Mouse (Mus musculus): Measurements from ENCODE around the gene Lamtor1. TPM values are rescaled to one million over a fixed set of nuclear protein-coding genes. Genes with fewer than 3 reads are reported as not detected.

Gene Lamtor1
- total RNA-seq (2014; fragmentation: Nextera tagmentation), result 47.6 and 53.1 TPM in 2 replicates
- 48.8 and 57.6 TPM in 2 replicates for total RNA-seq (2017)

DNA sequence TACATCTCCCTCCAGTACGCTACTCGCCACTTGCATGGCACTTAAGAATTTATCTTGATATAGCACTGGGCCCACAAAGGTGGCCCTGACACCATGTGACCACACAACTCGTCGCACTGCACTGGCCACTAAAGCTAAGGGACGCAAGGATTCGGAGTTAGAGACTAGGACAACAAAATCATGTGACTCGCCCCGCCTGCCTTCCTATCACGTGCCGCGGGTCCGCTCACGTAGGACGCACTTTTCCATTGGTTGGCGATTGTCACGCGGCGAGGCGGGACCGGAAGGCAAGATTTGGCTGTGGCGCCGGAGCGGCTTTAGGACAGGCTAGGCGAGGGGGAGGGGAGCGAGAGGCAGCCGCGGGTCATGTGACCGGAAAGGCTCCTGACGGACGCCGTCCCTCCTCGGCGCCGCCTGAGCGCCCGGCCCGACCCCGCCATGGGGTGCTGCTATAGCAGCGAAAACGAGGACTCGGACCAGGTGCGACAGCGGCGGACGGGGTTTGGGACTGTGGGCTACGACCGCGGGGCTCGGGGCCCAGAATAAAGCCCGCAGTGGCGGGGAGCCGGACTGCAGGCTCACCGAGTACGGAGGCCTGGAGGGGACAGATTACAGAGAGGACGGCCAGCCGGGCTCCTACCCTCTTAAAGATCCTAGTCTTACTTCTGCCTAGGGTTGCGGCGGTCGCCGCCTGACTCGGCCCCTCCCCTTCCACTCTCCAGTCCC lies at the start of gene Lamtor1:
Gene Lamtor1 (plus strand): TSS at position 344 of the 726 bp plus-strand sequence.
- ATAC-seq (replicated peaks; ENCODE audit: low FRiP score, low TSS enrichment, poor library complexity, severe bottlenecking), result peak; percentile 93

DNA sequence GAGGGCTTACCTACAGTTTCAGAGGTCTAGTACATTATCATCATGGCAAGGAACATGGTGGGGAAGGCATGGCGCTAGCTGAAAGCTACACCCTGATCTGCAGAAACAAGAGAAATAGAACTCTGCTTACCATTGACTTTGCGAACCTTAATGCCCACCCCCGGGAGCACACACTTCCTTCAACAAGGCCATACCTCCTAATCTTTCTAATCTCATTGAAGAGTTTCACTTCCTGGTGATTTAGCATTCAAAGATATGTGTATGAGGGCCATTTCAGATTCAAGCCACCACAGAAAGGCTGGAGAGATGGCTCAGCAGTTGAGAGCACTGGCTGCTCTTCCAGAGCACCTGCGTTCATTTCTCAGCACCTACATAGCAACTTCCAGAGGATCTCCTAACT lies 48.6 kb upstream of the Lamtor1 start, which contains the start of gene Folr2:
Gene Folr2 (minus strand): TSS at position 101 of the 400 bp plus-strand sequence.
- ATAC-seq (replicated peaks; ENCODE audit: low FRiP score, low TSS enrichment, poor library complexity, severe bottlenecking), result no peak

DNA sequence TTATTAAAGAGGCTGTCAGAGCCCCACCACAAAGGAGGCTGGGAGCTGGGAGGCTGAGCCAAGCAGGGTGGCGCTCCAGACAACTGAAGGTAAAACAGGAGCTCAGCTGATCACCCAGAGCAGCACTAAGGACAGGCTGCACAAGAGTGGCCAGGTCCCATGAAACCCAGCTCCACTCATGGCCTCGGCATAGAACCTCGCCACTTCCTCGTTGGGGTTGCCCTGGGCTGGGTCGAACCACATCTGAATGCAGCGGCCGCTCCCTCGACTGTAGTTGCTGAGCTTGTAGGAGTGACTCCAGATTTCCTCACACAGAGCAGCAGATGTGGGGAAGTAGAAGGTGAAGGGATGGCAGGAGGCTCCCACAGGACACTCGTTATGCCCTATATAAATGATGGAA lies 47.3 kb upstream of the Lamtor1 start:
- no peak; the same call in 1 of the 2 replicates for ATAC-seq (replicated peaks; ENCODE audit: low FRiP score, low TSS enrichment, poor library complexity, severe bottlenecking)

DNA sequence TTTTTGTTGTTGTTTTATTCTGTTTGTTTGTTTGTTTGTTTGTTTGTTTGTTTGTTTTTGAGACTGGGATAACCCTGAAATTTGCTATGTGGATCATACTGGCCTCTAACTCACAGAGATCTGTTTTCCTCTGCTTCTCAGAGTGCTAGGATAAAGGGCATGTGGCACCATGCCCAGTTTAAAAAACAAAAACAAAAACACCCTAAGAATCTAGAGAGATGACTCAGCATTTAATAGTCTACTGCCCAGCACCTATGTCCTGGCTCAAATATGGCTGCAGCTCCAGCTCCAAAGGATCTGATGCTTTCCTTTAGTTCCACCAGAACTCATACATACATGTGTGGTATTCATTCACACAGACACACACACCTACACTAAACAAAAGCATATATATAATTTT lies 44.7 kb upstream of the Lamtor1 start:
- no peak for ATAC-seq (replicated peaks; ENCODE audit: low FRiP score, low TSS enrichment, poor library complexity, severe bottlenecking)

DNA sequence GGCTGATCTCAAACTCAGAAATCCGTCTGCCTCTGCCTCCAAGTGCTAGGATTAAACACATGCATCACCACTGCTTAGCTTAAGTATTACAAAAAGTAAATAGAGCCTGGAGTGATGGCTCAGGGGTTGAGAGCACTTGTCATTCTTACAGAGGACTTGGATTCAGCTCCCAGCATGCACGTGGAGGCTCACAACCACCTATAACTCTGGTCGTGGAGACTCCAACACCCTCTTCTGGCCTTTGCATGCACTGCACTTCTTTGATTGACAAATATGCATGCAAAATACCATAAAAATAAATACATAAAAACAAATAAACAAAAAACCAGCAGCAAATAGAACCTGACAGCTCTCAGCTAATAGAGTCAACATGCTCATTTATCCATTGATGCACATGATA lies 43.4 kb upstream of the Lamtor1 start:
- ATAC-seq (replicated peaks; ENCODE audit: low FRiP score, low TSS enrichment, poor library complexity, severe bottlenecking), result 0 out of 2 replicates have a peak, but pooled peaks have one; percentile 41

DNA sequence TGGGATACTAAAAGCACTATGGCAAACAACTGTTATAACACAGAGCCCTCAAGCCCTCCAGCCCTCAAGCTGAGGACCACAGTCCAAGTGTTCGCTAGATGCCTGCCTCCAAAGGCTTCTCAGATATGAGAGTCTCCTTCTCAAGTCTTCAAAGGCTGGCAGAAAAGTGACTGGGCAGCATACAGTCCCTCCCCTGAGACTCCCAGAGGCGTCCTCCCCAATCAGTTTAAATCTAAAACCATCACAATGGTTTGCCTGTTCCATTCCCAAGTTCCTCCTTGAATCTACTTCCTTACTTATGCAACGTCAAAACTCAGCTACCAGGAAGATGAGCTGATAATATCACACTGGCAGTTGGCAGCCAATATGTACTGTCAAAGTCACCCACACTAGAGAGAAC lies 42.3 kb upstream of the Lamtor1 start, which contains the start of gene Anapc15:
Gene Anapc15 (plus strand): TSS at position 301 of the 400 bp plus-strand sequence.
- ATAC-seq (replicated peaks; ENCODE audit: low FRiP score, low TSS enrichment, poor library complexity, severe bottlenecking), result no peak

DNA sequence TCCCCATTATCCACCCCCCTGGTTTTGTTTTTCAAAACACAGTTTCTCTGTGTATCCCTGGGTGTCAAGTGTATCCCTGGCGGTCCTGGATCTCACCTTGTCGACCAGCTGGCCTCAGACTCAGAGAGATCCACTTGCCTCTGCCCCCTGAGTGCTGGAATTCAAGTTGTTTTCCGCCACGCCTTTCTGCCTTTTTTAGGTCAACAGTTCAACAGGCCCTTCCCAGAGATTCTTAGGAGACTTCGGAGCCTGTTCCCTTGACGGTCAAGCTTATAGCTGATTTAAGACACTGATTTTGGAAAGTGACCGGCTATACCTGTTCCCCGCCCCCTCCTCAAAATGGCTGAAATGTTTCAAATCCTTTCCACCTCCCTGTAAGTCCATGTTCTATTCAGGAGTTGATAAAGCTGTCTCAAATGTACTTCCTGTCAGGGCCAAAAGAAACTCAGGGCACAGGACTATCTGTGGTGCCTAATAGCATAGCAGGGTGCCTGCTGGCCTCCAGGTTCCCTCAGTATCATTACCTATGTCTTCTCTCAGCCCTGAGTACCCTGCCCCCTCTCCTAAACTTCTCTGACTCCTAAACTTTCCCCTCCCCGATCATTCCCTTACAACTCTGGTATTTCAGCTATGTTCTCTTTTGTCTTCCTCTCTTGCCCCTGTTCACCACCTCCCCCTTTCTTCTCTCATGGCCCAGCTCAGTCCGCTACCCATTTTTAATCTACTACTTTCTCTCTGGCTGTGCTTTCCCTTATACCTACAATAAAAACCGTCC lies 39.0 kb upstream of the Lamtor1 start:
- ATAC-seq (replicated peaks; ENCODE audit: low FRiP score, low TSS enrichment, poor library complexity, severe bottlenecking), result no peak

DNA sequence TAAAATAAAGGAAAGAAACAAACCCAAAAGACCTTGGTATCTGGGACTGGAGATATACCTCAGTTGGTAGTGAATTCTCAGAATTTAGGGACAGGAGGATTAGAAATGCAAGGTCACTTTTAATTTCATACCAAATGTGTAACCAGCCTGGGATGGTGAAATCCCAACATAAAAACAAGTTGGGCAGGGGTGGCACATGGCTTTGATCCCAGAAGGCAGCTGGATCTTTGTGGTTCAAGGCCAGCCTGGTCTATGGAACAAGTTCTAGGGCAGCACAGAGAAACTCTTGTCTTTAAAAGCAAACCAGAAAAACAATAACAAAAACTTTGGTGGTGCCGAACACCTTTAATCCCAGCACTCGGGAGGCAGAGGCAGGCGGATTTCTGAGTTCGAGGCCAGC lies 38.2 kb upstream of the Lamtor1 start:
- ATAC-seq (replicated peaks; ENCODE audit: low FRiP score, low TSS enrichment, poor library complexity, severe bottlenecking), result no peak

DNA sequence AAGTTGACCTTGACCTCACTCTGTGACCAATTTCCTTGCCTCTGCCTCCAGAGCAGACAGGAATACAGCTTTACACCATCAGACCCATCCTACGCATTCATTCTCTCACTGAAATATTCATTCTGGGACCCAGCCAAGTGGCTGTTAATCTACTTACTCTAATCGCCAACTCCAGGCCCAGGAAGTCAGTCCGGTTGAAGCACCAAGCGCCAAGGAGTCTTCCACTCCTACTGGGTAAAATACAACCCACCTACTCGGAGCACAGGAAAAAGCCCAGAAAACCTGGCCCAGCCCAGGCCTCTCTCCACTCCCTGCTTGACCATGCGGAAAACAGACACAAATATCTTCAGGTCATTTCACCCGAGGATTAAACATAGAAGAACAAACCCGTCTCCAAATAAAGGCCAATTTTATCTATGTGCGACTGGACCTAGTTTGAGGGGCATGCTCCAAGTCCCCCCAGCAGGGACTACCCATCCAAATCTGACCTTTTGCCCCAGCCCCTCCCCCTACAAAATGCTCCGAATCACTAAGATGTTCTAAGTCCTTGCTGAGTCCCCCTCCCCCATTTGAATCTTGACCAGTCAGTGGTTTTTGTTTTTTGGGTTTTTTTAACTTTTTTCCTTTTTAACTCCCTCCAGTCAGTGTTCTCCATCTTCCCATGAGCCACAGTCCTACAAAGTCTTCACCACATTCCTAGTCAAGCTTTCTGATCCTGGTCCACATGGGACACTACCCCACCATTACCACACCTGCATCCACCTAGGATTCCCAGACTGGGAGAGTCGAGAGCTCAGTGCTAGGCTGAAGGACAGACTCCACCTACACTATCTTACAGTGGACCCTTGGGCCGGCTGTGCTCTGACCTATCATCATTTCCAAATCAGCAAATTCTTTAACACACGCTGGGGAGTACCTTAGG lies 37.2 kb upstream of the Lamtor1 start:
- peak; percentile 72 for ATAC-seq (replicated peaks; ENCODE audit: low FRiP score, low TSS enrichment, poor library complexity, severe bottlenecking)

DNA sequence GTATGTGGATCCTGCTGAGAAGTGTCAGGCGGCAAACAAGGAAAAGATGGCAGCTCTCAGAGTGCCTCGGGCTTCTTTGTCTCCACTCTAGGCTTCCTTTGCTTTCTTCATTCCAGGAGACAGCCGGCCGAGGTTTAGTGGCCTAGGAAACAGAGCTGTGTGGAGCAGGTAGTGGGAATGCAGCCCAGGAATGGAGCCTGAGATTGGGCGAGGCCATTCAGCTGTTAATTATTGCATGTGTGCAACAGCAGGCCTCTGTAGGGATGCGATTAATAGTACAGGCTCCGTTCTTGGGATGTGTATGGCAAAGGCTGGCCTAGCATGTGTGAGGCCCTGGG lies 36.6 kb upstream of the Lamtor1 start:
- no peak for ATAC-seq (replicated peaks; ENCODE audit: low FRiP score, low TSS enrichment, poor library complexity, severe bottlenecking)

DNA sequence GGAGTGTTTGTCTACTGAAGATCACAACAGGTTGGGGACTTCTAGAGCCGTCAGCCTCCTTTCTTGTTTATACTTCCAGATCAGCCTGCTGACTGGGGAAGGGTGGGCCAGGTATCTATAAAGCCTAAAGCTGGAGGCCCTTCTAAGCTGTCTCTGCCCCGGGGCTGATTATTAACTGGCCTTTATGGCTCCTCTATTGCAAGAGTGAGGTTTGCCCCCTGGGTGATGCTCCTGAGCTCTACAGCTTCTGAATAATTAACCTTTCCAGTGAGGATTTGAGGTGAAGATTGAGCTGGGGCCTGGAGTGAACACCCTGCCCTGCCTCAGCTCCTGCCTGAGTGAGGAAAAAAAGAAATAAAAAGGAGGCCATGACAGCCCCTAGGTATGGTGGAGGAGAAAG lies 35.1 kb upstream of the Lamtor1 start, which contains the start of gene Folr1:
Gene Folr1 (minus strand): TSS at position 160 of the 400 bp plus-strand sequence.
- ATAC-seq (replicated peaks; ENCODE audit: low FRiP score, low TSS enrichment, poor library complexity, severe bottlenecking), result no peak

DNA sequence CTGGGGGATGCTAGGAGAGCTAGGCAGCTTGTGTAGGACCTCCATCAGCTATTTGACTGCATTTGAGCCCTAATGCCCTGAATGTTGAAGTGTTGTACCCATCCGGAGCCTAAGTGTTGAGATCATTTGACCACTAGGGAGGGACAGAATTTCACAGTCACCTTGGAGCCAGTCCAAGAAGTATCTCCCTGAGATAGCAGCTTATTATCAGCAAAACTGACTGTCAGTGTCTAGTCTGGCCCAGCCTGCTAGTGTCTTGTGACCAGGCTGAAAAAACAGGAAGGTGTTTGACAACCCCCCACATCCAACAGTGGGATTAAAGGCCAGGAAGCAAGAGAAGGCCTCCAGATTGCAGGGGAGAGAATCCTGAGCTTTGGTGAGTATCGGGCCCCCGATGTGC lies 34.4 kb upstream of the Lamtor1 start:
- ATAC-seq (replicated peaks; ENCODE audit: low FRiP score, low TSS enrichment, poor library complexity, severe bottlenecking), result peak; percentile 54

DNA sequence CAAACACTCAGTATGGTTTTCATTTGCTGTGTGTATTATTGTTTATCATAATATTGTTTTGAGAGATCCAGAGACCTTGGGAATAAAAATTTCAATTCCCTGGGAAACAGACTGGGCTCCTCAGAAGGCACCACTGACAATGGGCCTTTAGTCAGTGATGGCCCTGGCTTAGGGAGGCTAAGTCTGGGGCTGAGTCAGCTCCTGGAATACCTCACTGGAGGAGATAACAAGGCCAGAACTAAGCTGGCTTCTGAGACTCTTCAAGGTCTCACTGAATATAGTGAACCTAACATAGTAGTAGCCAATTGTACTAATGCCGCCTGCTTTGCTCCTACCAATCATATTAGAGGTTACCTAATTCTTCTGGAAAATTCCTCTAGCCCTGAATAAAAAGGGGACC lies 29.7 kb upstream of the Lamtor1 start:
- ATAC-seq (replicated peaks; ENCODE audit: low FRiP score, low TSS enrichment, poor library complexity, severe bottlenecking), result no peak

DNA sequence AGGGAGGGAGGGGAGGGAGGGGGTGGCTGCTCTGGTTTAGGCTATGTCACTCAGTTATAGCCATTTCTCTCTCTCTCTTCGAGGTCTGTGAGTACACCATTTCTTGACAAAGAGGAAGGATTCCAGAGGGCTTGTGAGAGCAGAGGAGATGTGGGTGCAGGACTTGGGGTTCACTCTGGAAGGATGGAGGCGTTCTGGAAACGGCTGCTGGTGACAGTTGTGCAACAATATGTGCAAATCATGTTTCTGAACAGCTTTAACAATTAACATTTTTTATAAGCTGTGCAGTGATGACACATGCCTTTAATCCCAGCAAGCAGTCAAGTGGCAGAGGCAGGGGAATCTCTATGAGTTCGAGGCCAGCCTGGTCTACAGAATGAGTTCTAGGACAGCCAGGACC lies 24.8 kb upstream of the Lamtor1 start:
- no peak for ATAC-seq (replicated peaks; ENCODE audit: low FRiP score, low TSS enrichment, poor library complexity, severe bottlenecking)

DNA sequence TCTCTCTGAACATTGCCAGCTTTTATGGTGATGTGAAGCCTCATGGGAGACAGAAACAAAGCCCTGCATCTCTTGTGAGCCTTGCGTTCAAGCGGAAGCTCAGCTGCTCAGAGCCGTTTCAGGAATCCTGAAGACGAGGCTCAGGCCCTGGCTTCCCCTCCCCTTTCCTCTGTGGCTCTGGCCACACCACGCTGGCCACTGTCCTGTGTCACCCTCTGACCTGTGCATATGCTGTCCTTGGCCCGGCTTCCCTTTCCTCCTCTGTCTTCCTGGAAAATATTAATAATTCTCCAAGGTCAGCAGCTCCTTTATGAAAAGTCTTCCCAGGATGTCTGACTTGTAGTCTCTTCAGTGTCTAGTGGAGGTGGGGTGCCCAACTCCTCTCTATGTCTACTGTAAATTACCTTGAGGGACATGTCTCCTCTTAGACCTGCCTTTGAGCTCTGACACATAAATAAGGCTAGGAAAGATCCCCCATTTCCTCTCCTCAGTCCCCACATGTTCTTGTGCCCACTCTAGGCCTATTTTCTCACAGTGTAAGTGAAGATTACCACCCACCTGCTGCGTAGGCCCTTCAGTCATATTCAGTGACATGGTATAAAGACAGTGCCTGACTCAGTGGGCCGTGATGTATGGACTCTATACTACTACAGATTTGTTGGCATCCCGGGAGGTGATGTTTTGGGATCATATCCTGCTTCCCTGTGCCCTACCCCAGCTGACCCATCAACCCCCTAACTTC lies 23.1 kb upstream of the Lamtor1 start:
- no peak for ATAC-seq (replicated peaks; ENCODE audit: low FRiP score, low TSS enrichment, poor library complexity, severe bottlenecking)

DNA sequence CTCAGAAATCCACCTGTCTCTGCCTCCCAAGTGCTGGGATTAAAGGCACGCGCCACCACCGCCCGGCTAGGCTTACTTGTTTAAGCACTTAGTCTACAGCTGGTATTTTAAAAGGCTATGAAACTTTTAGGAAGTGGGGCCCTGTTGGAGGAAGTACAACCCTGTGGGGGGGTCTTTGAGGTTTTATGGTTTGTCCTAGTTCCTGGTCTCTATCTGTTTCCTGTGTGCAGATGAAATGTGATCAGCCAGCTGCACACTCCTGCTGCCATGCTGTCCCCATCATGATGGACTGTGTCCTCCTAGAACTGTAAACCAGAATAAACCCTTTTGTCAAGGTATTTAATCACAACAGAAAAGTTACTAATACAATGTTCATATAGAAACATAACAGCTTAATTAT lies 21.5 kb upstream of the Lamtor1 start:
- ATAC-seq (replicated peaks; ENCODE audit: low FRiP score, low TSS enrichment, poor library complexity, severe bottlenecking), result no peak

DNA sequence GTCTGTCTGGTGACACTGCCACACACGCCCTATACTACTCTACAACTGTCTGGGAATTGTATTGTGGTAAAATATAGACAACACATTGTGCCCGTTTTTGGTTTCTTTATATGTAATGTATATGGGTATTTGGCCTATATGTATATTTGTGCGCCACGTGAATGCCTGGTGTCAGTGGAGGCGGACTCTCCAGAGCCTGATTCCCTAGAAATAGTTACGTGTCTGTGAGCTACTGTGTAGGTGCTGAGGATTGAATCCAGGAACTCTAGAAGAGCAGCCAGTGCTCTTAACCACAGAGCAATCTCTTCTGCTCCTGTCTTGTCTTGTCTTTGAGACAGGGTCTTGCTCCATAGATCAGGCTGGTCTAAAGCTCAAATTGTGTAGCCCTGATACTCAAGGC lies 19.4 kb upstream of the Lamtor1 start:
- no peak for ATAC-seq (replicated peaks; ENCODE audit: low FRiP score, low TSS enrichment, poor library complexity, severe bottlenecking)

DNA sequence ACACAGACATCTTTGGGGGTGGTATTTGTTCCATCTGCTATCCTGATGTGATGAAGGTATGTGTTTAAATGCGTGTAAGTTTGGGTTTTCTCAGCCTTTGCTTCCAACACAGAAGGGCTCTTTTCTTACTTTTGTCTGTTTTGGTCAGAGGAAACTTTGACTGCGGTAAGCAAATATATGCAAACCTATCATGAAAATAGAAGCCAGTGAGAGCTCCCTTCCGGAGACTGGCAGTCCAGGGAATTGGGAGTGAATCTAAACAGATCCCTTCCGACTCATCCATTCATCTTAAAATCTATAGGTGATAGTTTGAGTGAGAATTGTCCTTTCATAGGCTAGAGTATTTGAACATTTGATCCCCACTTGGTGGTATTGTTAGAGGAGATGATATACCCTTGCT lies 17.2 kb upstream of the Lamtor1 start:
- no peak for ATAC-seq (replicated peaks; ENCODE audit: low FRiP score, low TSS enrichment, poor library complexity, severe bottlenecking)

DNA sequence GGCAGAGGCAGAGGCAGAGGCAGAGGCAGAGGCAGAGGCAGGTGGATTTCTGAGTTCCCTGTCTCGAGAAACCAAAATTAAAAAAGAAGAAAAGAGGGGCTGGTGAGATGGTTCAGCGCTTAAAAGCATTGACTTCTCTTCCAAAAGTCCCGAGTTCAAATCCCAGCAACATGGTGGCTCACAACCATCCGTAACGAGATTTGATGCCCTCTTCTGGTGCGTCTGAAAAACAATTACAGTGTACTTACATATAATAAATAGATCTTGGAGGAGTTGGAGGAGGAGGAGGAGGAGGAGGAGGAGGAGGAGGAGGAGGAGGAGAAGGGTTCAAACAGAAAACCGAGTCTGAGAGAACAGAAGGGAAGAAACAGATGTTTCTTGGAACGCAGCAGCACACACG lies 10.0 kb upstream of the Lamtor1 start:
- ATAC-seq (replicated peaks; ENCODE audit: low FRiP score, low TSS enrichment, poor library complexity, severe bottlenecking), result no peak

Measured in megakaryocyte-erythroid progenitor cell, adult 5-6 weeks (primary cell).